Mouse (Mus musculus): Measurements from ENCODE around the gene Fmo4.

DNA sequence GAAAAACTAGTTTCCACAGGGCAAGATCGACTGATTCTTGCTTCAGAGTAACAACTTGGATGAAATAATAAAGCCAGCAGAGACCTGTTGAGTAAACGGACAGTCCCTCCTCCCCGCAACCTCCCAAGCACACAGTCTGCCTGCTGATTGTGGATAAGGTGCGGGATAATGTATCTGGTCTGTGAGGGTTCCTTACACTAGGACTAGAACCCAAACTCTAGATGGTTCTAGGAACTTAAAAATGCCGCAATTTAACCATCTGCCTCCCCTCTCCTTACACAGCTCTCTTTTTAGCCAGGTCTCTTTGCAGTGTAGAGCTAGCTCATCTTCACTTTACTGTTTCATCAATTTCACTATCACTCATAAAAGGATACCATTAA is 18.8 kb upstream of the Fmo4 start:
- no peak for TF ChIP-seq CTCF (IDR thresholded peaks at IDR 0.05; ENCODE audit: control insufficient read depth, insufficient read depth, insufficient replicate concordance, low read depth, low read length)
- no peak for TF ChIP-seq POLR2A (IDR thresholded peaks at IDR 0.05; ENCODE audit: control insufficient read depth, low read depth, low read length)

All from testis, adult 2 months (tissue).